Mouse (Mus musculus): ENCODE measurements around the gene Reep3.

Reep3 gene

GRCm38 (mm10) chr10:66973866-66974265, 122.9 kb downstream of the Reep3 start:
- no peak for DNase-seq (ENCODE audit: low read depth, low spot score)

GRCm38 (mm10) chr10:66973274-66973673, 123.5 kb downstream of the Reep3 start:
- DNase-seq (ENCODE audit: low read depth, low spot score), result no peak

GRCm38 (mm10) chr10:66970336-66971115, 126.2 kb downstream of the Reep3 start:
- no peak for DNase-seq (ENCODE audit: low read depth, low spot score)

- no peak for DNase-seq (ENCODE audit: low read depth, low spot score)
These were observed 127.2 kb downstream of the Reep3 start for GRCm38 (mm10) chr10:66969581-66969980.

GRCm38 (mm10) chr10:66969081-66969480, 127.7 kb downstream of the Reep3 start:
- DNase-seq (ENCODE audit: low read depth, low spot score), result no peak

- no peak for DNase-seq (ENCODE audit: low read depth, low spot score)
These were observed 128.2 kb downstream of the Reep3 start for GRCm38 (mm10) chr10:66968541-66968940.

- no peak for DNase-seq (ENCODE audit: low read depth, low spot score)
These were observed 130.2 kb downstream of the Reep3 start for GRCm38 (mm10) chr10:66966391-66967109.

GRCm38 (mm10) chr10:66960136-66960535, 136.6 kb downstream of the Reep3 start:
- DNase-seq (ENCODE audit: low read depth, low spot score), result no peak

All from CD4-positive, CD25-positive, alpha-beta regulatory T cell, adult 2 months (primary cell).